Mouse (Mus musculus) embryonic facial prominence, embryonic 12.5 days (tissue): ENCODE measurements around the gene Abcb8. TPM values are rescaled to one million over a fixed set of nuclear protein-coding genes. Genes with fewer than 3 reads are reported as not detected.
"Not testable (repeated sequence)": the region's sequence is repeated elsewhere in the genome, so short reads cannot be mapped to it uniquely, and the experiment has no call there.

Source experiments
- ATAC-seq: fragments of 200-750 bp; cut with Nextera tagmentation; 2 replicates; pipeline ENCODE4 v1.8.0; 2017; ENCODE audit not compliant: insufficient number of reproducible peaks, insufficient read depth, low FRiP score, low TSS enrichment
- H3K27ac ChIP-seq: fragments of 300-500 bp; sonication (generic); 2 replicates; pipeline ENCODE4 v1.5.1; 2016; ENCODE audit warnings: mild to moderate bottlenecking
- H3K27me3 ChIP-seq: fragments of 300-500 bp; sonication (generic); 2 replicates; pipeline ENCODE4 v1.6.1; 2016; ENCODE audit warnings: mild to moderate bottlenecking, moderate library complexity
- H3K36me3 ChIP-seq: fragments of 300-500 bp; sonication (generic); 2 replicates; pipeline ENCODE4 v1.6.1; 2016; ENCODE audit warnings: mild to moderate bottlenecking
- H3K4me1 ChIP-seq: fragments of 300-500 bp; sonication (generic); 2 replicates; pipeline ENCODE4 v1.6.1; 2016
- H3K4me2 ChIP-seq: fragments of 300-500 bp; sonication (generic); replicated peaks from 2 replicates; pipeline ENCODE4 v1.6.1; 2016; ENCODE audit warnings: mild to moderate bottlenecking, moderate library complexity
- H3K4me3 ChIP-seq: fragments of 300-500 bp; sonication (generic); 2 replicates; pipeline ENCODE4 v1.5.1; 2016; ENCODE audit warnings: mild to moderate bottlenecking
- H3K9ac ChIP-seq: fragments of 300-500 bp; sonication (generic); 2 replicates; pipeline ENCODE4 v1.6.1; 2016; ENCODE audit warnings: mild to moderate bottlenecking, moderate library complexity
- H3K9me3 ChIP-seq: fragments of 300-500 bp; sonication (generic); 2 replicates; pipeline ENCODE4 v1.6.1; 2016; ENCODE audit warnings: mild to moderate bottlenecking, moderate library complexity
- WGBS: fragments of 180-500 bp; shearing (Covaris S2); methylation state at CpG from one replicate; pipeline ENCODE4 v1.1.7; 2016; 5-methylcytosine and 5-hydroxymethylcytosine counted together
- polyA plus RNA-seq: library from polyadenylated mRNA; unstranded; fragments of >200 nt; fragmentation: Nextera tagmentation; extraction: Ambion mirVana; gene quantifications from 2 replicates; pipeline ENCODE4 v1.2.1, GENCODE M21; 2016

Gene Abcb8
- polyA plus RNA-seq, 1 experiment from 2014 or later = 44.6 TPM

- no peaks in the 10 kb centered on the region for H3K9me3 ChIP-seq
- H3K9ac ChIP-seq = no peak overlapping the region
- no peak overlapping the region for H3K4me2 ChIP-seq
- H3K27ac ChIP-seq = no peak overlapping the region
- H3K36me3 ChIP-seq = no peaks in the 10 kb centered on the region
- H3K4me3 ChIP-seq = no peak overlapping the region
- 80% methylated on average over 10 of the region's 10 CpGs for WGBS
- H3K4me1 ChIP-seq = peaks cover 17% of the 10 kb centered on the region
- peaks cover 48% of the 10 kb centered on the region for H3K27me3 ChIP-seq
- ATAC-seq = no peak
Measured at GRCm38 (mm10) chr5:24385887-24386550, 7.4 kb upstream of the Abcb8 start.

GRCm38 (mm10) chr5:24387264-24388241 lies 5.9 kb upstream of the Abcb8 start:
- no peaks in the 10 kb centered on the region for H3K9me3 ChIP-seq
- H3K36me3 ChIP-seq = no peaks in the 10 kb centered on the region
- ATAC-seq = peak; percentile 37; the same call in 1 of the 2 replicates
- H3K9ac ChIP-seq = peak overlapping the region; percentile 68
- WGBS = 2% methylated on average over 73 of the region's 73 CpGs
- 0 out of 2 replicates have a peak overlapping the region, but pooled peaks have one; percentile 6 for H3K27ac ChIP-seq
- peaks cover 17% of the 10 kb centered on the region for H3K4me1 ChIP-seq
- H3K4me3 ChIP-seq = peak overlapping the region; percentile 49
- H3K27me3 ChIP-seq = peaks cover 48% of the 10 kb centered on the region
- H3K4me2 ChIP-seq = peak overlapping the region; percentile 96

GRCm38 (mm10) chr5:24388246-24388915 lies 5.1 kb upstream of the Abcb8 start:
- no peak for ATAC-seq
- H3K27ac ChIP-seq = 0 out of 2 replicates have a peak overlapping the region, but pooled peaks have one; percentile 6
- peak overlapping the region; percentile 96 for H3K4me2 ChIP-seq
- peaks cover 48% of the 10 kb centered on the region for H3K27me3 ChIP-seq
- H3K9ac ChIP-seq = peak overlapping the region; percentile 68
- WGBS = 23% methylated on average over 26 of the region's 26 CpGs
- no peaks in the 10 kb centered on the region for H3K36me3 ChIP-seq
- no peaks in the 10 kb centered on the region for H3K9me3 ChIP-seq
- peak overlapping the region; percentile 49 for H3K4me3 ChIP-seq
- peaks cover 14% of the 10 kb centered on the region for H3K4me1 ChIP-seq

- H3K36me3 ChIP-seq = no peaks in the 10 kb centered on the region
- WGBS = 54% methylated on average over 7 of the region's 7 CpGs
- peaks cover 48% of the 10 kb centered on the region for H3K27me3 ChIP-seq
Measured at GRCm38 (mm10) chr5:24389011-24389657, 4.3 kb upstream of the Abcb8 start.

GRCm38 (mm10) chr5:24389658-24390020 lies 3.8 kb upstream of the Abcb8 start:
- no peak overlapping the region for H3K4me3 ChIP-seq
- H3K36me3 ChIP-seq = no peaks in the 10 kb centered on the region
- H3K4me1 ChIP-seq = peaks cover 10% of the 10 kb centered on the region

More at GRCm38 (mm10) chr5:24389011-24389657, 4.3 kb upstream of the Abcb8 start:
- no peak for ATAC-seq
- peaks cover 10% of the 10 kb centered on the region for H3K4me1 ChIP-seq
- no peak overlapping the region for H3K27ac ChIP-seq
- no peaks in the 10 kb centered on the region for H3K9me3 ChIP-seq
- no peak overlapping the region for H3K4me2 ChIP-seq
- H3K9ac ChIP-seq = no peak overlapping the region
- no peak overlapping the region for H3K4me3 ChIP-seq

GRCm38 (mm10) chr5:24391864-24392263 lies 1.6 kb upstream of the Abcb8 start, which contains the start of gene Atg9b:
Gene Atg9b (minus strand): TSS chr5:24392143.
- H3K27me3 ChIP-seq = peaks cover 29% of the 10 kb centered on the region
- H3K36me3 ChIP-seq = no peaks in the 10 kb centered on the region
- no peak within 1 kb of the TSS for H3K9ac ChIP-seq
- WGBS = 76% methylated on average over 7 of the region's 7 CpGs
- H3K4me3 ChIP-seq = no peak within 1 kb of the TSS
- no peak within 1 kb of the TSS for H3K4me2 ChIP-seq
- no peak for ATAC-seq
- peaks cover 10% of the 10 kb centered on the region for H3K4me1 ChIP-seq
- H3K27ac ChIP-seq = no peak within 1 kb of the TSS
- no peaks in the 10 kb centered on the region for H3K9me3 ChIP-seq

More at GRCm38 (mm10) chr5:24389658-24390020, 3.8 kb upstream of the Abcb8 start:
- H3K9ac ChIP-seq = no peak overlapping the region
- peaks cover 48% of the 10 kb centered on the region for H3K27me3 ChIP-seq
- H3K4me2 ChIP-seq = no peak overlapping the region
- ATAC-seq = no peak
- no peaks in the 10 kb centered on the region for H3K9me3 ChIP-seq
- 82% methylated on average over 4 of the region's 4 CpGs for WGBS
- H3K27ac ChIP-seq = no peak overlapping the region

- H3K36me3 ChIP-seq = no peaks in the 10 kb centered on the region
- no peak overlapping the region for H3K4me3 ChIP-seq
- H3K27me3 ChIP-seq = peaks cover 20% of the 10 kb centered on the region
- no peak overlapping the region for H3K27ac ChIP-seq
- peaks cover 4% of the 10 kb centered on the region; the same call in 1 of the 2 replicates for H3K4me1 ChIP-seq
- no peaks in the 10 kb centered on the region for H3K9me3 ChIP-seq
- 73% methylated on average over 7 of the region's 7 CpGs for WGBS
- ATAC-seq = no peak
- no peak overlapping the region for H3K9ac ChIP-seq
- H3K4me2 ChIP-seq = no peak overlapping the region
Measured at GRCm38 (mm10) chr5:24392724-24393123, 739 bp upstream of the Abcb8 start.

GRCm38 (mm10) chr5:24394165-24394894 lies 867 bp downstream of the Abcb8 start:
- Histone ChIP-seq H3K9ac (peak overlapping the region; percentile 44; the same call in 1 of the 2 replicates), H3K36me3 (no peaks in the 10 kb centered on the region), H3K27me3 (peaks cover 6% of the 10 kb centered on the region), H3K4me2 (peak overlapping the region; percentile 49), H3K9me3 (no peaks in the 10 kb centered on the region), H3K27ac (peak overlapping the region; percentile 77), H3K4me1 (no peaks in the 10 kb centered on the region), H3K4me3 (peak overlapping the region; percentile 60)
- WGBS = 1% methylated on average over 36 of the region's 36 CpGs
- peak; percentile 97 for ATAC-seq

- not testable (repeated sequence) for H3K27ac ChIP-seq, H3K9me3 ChIP-seq, ATAC-seq, H3K4me3 ChIP-seq, H3K27me3 ChIP-seq, H3K9ac ChIP-seq, H3K36me3 ChIP-seq, H3K4me1 ChIP-seq, H3K4me2 ChIP-seq
- WGBS = 85% methylated on average over 6 of the region's 6 CpGs
Measured at GRCm38 (mm10) chr5:24396254-24396653, 2.8 kb downstream of the Abcb8 start.

GRCm38 (mm10) chr5:24399686-24400085 lies 6.2 kb downstream of the Abcb8 start:
- WGBS = 85% methylated on average over 10 of the region's 10 CpGs
- no peaks in the 10 kb centered on the region for H3K27me3 ChIP-seq
- no peak overlapping the region for H3K4me3 ChIP-seq
- peaks cover 21% of the 10 kb centered on the region; the same call in 1 of the 2 replicates for H3K36me3 ChIP-seq
- H3K4me1 ChIP-seq = no peaks in the 10 kb centered on the region
- no peaks in the 10 kb centered on the region for H3K9me3 ChIP-seq
- H3K4me2 ChIP-seq = no peak overlapping the region
- ATAC-seq = 0 out of 2 replicates have a peak, but pooled peaks have one; percentile 19
- H3K9ac ChIP-seq = no peak overlapping the region
- H3K27ac ChIP-seq = no peak overlapping the region
